Mouse (Mus musculus): ENCODE measurements around the gene Otulin.

DNA sequence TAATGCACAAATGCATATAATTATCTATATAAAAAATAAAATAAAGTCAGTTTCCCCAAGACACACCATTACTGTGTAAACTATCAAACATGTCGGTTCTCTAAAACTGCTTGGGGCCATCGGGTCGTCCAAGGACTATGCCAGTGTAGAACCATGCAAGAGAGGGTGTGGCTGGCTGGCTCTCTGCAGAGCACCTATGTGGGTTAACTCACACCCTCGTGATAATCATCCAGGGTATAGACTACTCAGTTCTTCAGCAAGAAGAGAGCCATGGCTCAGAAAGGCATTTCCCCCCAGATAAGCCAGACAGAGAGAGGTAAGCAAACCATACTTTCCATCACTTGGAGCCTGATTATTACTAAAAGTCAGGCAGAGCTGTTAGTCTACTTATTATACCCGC is 28.6 kb upstream of the Otulin start:
- TF ChIP-seq POLR2A (IDR thresholded peaks at IDR 0.05; ENCODE audit: insufficient read length, low read depth) (no peak), MYOD1 (IDR thresholded peaks at IDR 0.05; ENCODE audit: control insufficient read depth in 1 of 3, insufficient read length in 2 of 3, low read depth in 2 of 3) (no peak), E2F4 (IDR thresholded peaks at IDR 0.05; ENCODE audit: insufficient read depth) (no peak), MYOG (IDR thresholded peaks at IDR 0.05; ENCODE audit: control insufficient read depth in 1 of 3, insufficient read depth in 1 of 3, insufficient read length in 2 of 3, low read depth in 2 of 3) (no peak), CEBPB (IDR thresholded peaks at IDR 0.05; ENCODE audit: insufficient read depth, poor library complexity, severe bottlenecking) (no peak)

Measured in myocyte (in vitro differentiated cells).